Mouse (Mus musculus): Measurements from ENCODE around the gene Gm49388. TPM values are rescaled to one million over a fixed set of nuclear protein-coding genes. Genes with fewer than 3 reads are reported as not detected.
A peak's percentile ranks its signal among the peaks of the same experiment; 100 is the strongest.

Gene Gm49388
- polyA plus RNA-seq, 1 experiment from 2014 or later: not detected

DNA sequence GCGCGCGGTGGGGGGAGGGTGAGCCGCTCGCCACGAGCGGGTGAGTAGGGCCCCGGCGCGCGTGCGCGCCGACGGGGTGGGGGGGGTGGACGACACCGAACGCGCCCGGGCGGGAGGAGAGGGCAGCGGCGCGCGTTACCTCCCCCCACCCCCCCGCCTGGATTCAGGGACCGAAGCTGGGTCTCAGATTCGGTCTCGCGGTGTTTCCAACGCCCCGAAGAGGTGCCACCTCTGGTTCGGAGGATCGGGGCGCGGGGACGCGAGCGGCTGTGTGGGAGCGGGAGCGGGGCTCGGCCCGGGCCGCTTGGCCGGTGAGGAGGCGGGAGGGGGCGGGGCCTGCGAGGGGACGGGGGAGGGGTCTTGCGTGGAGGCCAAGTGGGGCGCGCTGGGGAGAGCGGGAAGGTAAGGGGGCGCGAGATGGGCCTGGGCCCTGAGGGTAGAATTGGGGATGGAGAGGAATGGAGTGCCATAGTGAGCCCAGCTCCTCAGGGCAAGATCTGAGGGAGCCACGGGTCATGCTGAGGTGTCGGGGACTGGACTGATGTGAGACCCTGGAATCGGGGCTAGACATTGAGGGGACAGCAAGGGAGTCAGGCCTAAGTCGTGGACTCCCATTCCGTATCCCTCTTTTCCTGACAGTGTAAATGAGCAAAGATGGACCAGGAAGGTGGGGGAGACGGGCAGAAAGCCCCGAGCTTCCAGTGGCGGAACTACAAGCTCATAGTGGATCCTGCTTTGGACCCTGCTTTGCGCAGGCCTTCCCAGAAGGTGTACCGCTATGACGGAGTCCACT lies 7.7 kb upstream of the Gm49388 start:
- Histone ChIP-seq H3K36me3 (ENCODE audit: control insufficient read depth, insufficient read depth, low read length) (peaks cover 36% of the 10 kb centered on the region), H3K9me3 (ENCODE audit: control insufficient read depth, low read depth, low read length) (no peaks in the 10 kb centered on the region), H3K4me1 (ENCODE audit: control insufficient read depth, insufficient read depth, low read length) (peaks cover 7% of the 10 kb centered on the region), H3K4me3 (ENCODE audit: low read depth, low read length) (peak overlapping the region; percentile 85), H3K27me3 (ENCODE audit: control insufficient read depth, insufficient read depth, low read length) (no peaks in the 10 kb centered on the region), H3K27ac (ENCODE audit: low read length) (peak overlapping the region; percentile 99), H3K4me2 (replicated peaks; ENCODE audit: low read depth, low read length) (peak overlapping the region; percentile 91), H3K9ac (replicated peaks; ENCODE audit: low read depth, low read length) (peak overlapping the region; percentile 93)
- ATAC-seq (ENCODE audit: insufficient number of reproducible peaks, insufficient read depth, low FRiP score, low read depth): peak; percentile 35
- 2% methylated on average over 54 of the region's 66 CpGs for WGBS

DNA sequence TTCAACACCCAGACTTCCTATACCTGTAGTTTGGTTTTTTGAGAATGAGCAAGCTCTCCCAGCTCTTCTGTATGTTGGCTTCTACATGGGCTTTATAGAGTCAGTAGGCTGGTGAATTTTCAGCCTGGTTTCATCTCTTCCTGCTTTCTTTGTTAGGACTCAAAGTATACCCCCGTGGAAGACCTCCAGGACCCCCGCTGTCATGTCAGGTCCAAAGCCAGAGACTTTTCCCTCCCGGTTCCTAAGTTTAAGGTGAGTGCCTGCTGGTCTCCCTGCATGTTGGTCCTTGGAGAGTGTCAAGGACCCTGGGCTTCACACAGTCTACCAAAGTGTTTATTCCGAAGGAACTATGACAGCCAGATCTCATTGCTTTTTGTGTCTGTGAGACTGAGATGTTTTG lies 7.1 kb upstream of the Gm49388 start:
- Histone ChIP-seq H3K9me3 (ENCODE audit: control insufficient read depth, low read depth, low read length) (no peaks in the 10 kb centered on the region), H3K27me3 (ENCODE audit: control insufficient read depth, insufficient read depth, low read length) (no peaks in the 10 kb centered on the region), H3K4me2 (replicated peaks; ENCODE audit: low read depth, low read length) (peak overlapping the region; percentile 91), H3K27ac (ENCODE audit: low read length) (peak overlapping the region; percentile 99; the same call in 1 of the 2 replicates), H3K4me3 (ENCODE audit: low read depth, low read length) (peak overlapping the region; percentile 85), H3K9ac (replicated peaks; ENCODE audit: low read depth, low read length) (peak overlapping the region; percentile 93), H3K4me1 (ENCODE audit: control insufficient read depth, insufficient read depth, low read length) (peaks cover 7% of the 10 kb centered on the region), H3K36me3 (ENCODE audit: control insufficient read depth, insufficient read depth, low read length) (peaks cover 37% of the 10 kb centered on the region)
- WGBS: 76% methylated on average over 4 of the region's 4 CpGs
- ATAC-seq (ENCODE audit: insufficient number of reproducible peaks, insufficient read depth, low FRiP score, low read depth): no peak

DNA sequence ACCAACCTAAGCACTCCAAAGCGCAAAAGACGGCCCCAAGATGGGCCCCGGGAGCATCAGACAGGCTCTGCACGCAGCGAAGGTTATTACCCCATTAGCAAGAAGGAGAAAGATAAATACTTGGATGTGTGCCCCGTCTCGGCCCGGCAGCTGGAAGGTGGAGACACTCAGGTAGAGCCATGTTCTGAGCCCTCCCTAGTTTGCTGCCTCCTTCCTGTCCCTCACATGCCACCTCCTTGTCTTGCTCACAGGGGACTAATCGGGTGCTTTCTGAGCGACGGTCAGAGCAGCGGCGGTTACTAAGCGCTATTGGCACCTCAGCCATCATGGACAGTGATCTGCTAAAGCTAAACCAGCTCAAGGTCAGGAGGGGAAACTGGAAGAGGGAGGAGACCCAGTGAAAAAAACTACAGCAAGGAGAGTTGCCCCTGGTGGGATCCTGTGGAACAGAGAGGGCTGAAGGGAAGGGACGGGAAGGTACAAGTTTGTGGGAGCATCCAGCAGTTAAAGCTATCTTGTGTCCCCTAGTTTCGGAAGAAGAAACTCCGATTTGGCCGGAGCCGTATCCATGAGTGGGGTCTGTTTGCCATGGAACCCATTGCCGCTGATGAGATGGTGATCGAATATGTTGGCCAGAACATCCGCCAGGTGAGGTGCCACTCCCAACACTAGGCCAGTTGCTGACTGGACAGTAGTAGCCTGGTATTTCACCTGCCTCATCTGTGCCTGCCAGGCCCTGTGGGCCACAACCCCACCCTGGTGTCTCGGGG lies 11.9 kb downstream of the Gm49388 start:
- Histone ChIP-seq H3K4me2 (replicated peaks; ENCODE audit: low read depth, low read length) (no peak overlapping the region), H3K9me3 (ENCODE audit: control insufficient read depth, low read depth, low read length) (no peaks in the 10 kb centered on the region), H3K4me1 (ENCODE audit: control insufficient read depth, insufficient read depth, low read length) (no peaks in the 10 kb centered on the region; the same call in 1 of the 2 replicates), H3K4me3 (ENCODE audit: low read depth, low read length) (no peak overlapping the region), H3K27me3 (ENCODE audit: control insufficient read depth, insufficient read depth, low read length) (no peaks in the 10 kb centered on the region), H3K27ac (ENCODE audit: low read length) (no peak overlapping the region), H3K9ac (replicated peaks; ENCODE audit: low read depth, low read length) (no peak overlapping the region), H3K36me3 (ENCODE audit: control insufficient read depth, insufficient read depth, low read length) (peaks cover 64% of the 10 kb centered on the region)
- no peak for ATAC-seq (ENCODE audit: insufficient number of reproducible peaks, insufficient read depth, low FRiP score, low read depth)
- 90% methylated on average over 23 of the region's 23 CpGs for WGBS

- H3K4me1 ChIP-seq (ENCODE audit: control insufficient read depth, insufficient read depth, low read length): no peaks in the 10 kb centered on the region; the same call in 1 of the 2 replicates
- H3K27me3 ChIP-seq (ENCODE audit: control insufficient read depth, insufficient read depth, low read length): no peaks in the 10 kb centered on the region
- H3K9ac ChIP-seq (replicated peaks; ENCODE audit: low read depth, low read length): no peak overlapping the region
- H3K4me2 ChIP-seq (replicated peaks; ENCODE audit: low read depth, low read length): no peak overlapping the region
- H3K9me3 ChIP-seq (ENCODE audit: control insufficient read depth, low read depth, low read length): no peaks in the 10 kb centered on the region
- H3K27ac ChIP-seq (ENCODE audit: low read length): no peak overlapping the region
- no peak overlapping the region for H3K4me3 ChIP-seq (ENCODE audit: low read depth, low read length)
- H3K36me3 ChIP-seq (ENCODE audit: control insufficient read depth, insufficient read depth, low read length): peaks cover 60% of the 10 kb centered on the region
- no peak for ATAC-seq (ENCODE audit: insufficient number of reproducible peaks, insufficient read depth, low FRiP score, low read depth)
- 92% methylated on average over 4 of the region's 4 CpGs for WGBS
Measured at GRCm38 (mm10) chr7:127798591-127798990, 13.2 kb downstream of the Gm49388 start.

DNA sequence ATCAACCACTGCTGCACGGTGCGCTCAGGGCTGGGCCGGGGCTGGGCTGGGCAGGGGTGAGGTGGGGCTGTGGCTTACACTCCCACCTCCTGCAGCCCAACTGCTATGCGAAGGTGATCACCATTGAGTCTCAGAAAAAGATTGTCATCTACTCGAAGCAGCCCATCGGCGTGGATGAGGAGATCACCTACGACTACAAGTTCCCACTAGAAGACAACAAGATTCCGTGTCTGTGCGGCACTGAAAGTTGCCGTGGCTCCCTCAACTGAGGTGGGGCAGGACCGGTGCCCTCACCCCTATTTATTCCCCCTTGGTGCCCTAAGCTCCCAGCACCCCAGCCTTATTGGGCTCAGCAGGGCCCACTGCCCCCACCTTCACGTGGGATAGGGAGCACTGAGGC lies 13.8 kb downstream of the Gm49388 start:
- Histone ChIP-seq H3K4me1 (ENCODE audit: control insufficient read depth, insufficient read depth, low read length) (no peaks in the 10 kb centered on the region; the same call in 1 of the 2 replicates), H3K4me3 (ENCODE audit: low read depth, low read length) (no peak overlapping the region), H3K9ac (replicated peaks; ENCODE audit: low read depth, low read length) (no peak overlapping the region), H3K4me2 (replicated peaks; ENCODE audit: low read depth, low read length) (no peak overlapping the region), H3K27me3 (ENCODE audit: control insufficient read depth, insufficient read depth, low read length) (no peaks in the 10 kb centered on the region), H3K27ac (ENCODE audit: low read length) (no peak overlapping the region), H3K9me3 (ENCODE audit: control insufficient read depth, low read depth, low read length) (no peaks in the 10 kb centered on the region), H3K36me3 (ENCODE audit: control insufficient read depth, insufficient read depth, low read length) (peaks cover 57% of the 10 kb centered on the region)
- WGBS: 91% methylated on average over 13 of the region's 13 CpGs
- ATAC-seq (ENCODE audit: insufficient number of reproducible peaks, insufficient read depth, low FRiP score, low read depth): no peak

DNA sequence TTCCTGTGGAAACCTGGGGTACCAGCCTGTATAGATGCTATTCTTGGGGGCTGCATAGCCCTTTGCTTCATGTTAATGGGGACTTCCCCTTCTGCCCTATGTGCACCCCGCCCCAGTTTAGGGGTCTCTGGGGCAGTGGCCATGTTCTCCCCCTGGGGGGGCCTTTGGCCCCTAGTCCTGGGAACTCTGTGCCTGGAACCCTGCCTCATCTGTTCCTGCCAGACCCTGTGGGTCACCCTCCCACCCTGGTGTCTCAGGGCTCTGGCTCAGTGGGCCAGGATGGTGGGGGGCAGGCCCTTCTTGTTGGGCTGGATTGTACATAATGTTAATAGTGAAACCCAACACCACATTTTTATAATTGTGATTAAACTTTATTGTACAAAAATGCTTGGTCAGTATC lies 14.3 kb downstream of the Gm49388 start:
- Histone ChIP-seq H3K4me3 (ENCODE audit: low read depth, low read length) (no peak overlapping the region), H3K9ac (replicated peaks; ENCODE audit: low read depth, low read length) (no peak overlapping the region), H3K4me1 (ENCODE audit: control insufficient read depth, insufficient read depth, low read length) (no peaks in the 10 kb centered on the region; the same call in 1 of the 2 replicates), H3K9me3 (ENCODE audit: control insufficient read depth, low read depth, low read length) (no peaks in the 10 kb centered on the region), H3K36me3 (ENCODE audit: control insufficient read depth, insufficient read depth, low read length) (peaks cover 55% of the 10 kb centered on the region), H3K27me3 (ENCODE audit: control insufficient read depth, insufficient read depth, low read length) (no peaks in the 10 kb centered on the region), H3K27ac (ENCODE audit: low read length) (no peak overlapping the region), H3K4me2 (replicated peaks; ENCODE audit: low read depth, low read length) (no peak overlapping the region)
- 88% methylated on average over 1 of the region's 1 CpGs for WGBS
- no peak for ATAC-seq (ENCODE audit: insufficient number of reproducible peaks, insufficient read depth, low FRiP score, low read depth)

DNA sequence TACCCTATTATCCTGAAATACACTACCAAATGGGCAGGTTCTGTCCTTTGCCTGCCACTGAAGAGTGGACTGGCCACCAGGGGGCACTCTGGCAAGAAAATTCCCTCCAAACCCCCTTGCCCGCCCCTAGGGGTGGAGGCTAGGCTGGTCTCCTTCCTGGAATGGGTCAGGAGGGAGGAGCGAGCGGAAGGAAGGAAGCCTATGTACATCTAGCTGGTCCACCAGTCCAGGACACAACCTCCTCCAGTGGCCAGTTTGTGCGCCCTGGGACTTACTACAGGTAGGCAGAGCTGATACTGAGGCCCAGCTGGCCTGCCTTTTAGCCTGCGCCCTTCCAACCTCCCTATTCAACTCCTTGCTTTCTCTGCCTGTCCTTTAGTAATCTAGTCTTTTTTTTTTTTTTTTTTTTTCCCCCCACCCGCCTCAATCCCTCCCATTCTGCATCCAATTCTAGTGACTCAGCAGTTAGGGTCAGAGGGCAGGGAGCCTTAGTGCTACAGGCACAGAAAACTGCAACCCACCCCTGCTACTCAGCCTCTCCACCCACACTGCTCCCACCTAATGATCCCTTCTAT lies 15.1 kb downstream of the Gm49388 start, which contains the start of gene Hsd3b7:
Gene Hsd3b7 (plus strand): TSS at position 170 of the 575 bp plus-strand sequence.
- peak; percentile 87 for ATAC-seq (ENCODE audit: insufficient number of reproducible peaks, insufficient read depth, low FRiP score, low read depth)
- H3K36me3 ChIP-seq (ENCODE audit: control insufficient read depth, insufficient read depth, low read length): peaks cover 48% of the 10 kb centered on the region
- H3K9ac ChIP-seq (replicated peaks; ENCODE audit: low read depth, low read length): no peak within 1 kb of the TSS
- no peaks in the 10 kb centered on the region; the same call in 1 of the 2 replicates for H3K4me1 ChIP-seq (ENCODE audit: control insufficient read depth, insufficient read depth, low read length)
- H3K27me3 ChIP-seq (ENCODE audit: control insufficient read depth, insufficient read depth, low read length): no peaks in the 10 kb centered on the region
- 23% methylated on average over 6 of the region's 6 CpGs for WGBS
- peak within 1 kb of the TSS; percentile 19 for H3K4me3 ChIP-seq (ENCODE audit: low read depth, low read length)
- H3K27ac ChIP-seq (ENCODE audit: low read length): no peak within 1 kb of the TSS
- H3K4me2 ChIP-seq (replicated peaks; ENCODE audit: low read depth, low read length): peak within 1 kb of the TSS; percentile 40
- H3K9me3 ChIP-seq (ENCODE audit: control insufficient read depth, low read depth, low read length): no peaks in the 10 kb centered on the region

- WGBS: 88% methylated on average over 8 of the region's 8 CpGs
- no peaks in the 10 kb centered on the region; the same call in 1 of the 2 replicates for H3K4me1 ChIP-seq (ENCODE audit: control insufficient read depth, insufficient read depth, low read length)
- no peak overlapping the region for H3K27ac ChIP-seq (ENCODE audit: low read length)
- H3K9ac ChIP-seq (replicated peaks; ENCODE audit: low read depth, low read length): no peak overlapping the region
- no peaks in the 10 kb centered on the region for H3K27me3 ChIP-seq (ENCODE audit: control insufficient read depth, insufficient read depth, low read length)
- peaks cover 42% of the 10 kb centered on the region for H3K36me3 ChIP-seq (ENCODE audit: control insufficient read depth, insufficient read depth, low read length)
- no peaks in the 10 kb centered on the region for H3K9me3 ChIP-seq (ENCODE audit: control insufficient read depth, low read depth, low read length)
- peak overlapping the region; percentile 40 for H3K4me2 ChIP-seq (replicated peaks; ENCODE audit: low read depth, low read length)
- ATAC-seq (ENCODE audit: insufficient number of reproducible peaks, insufficient read depth, low FRiP score, low read depth): no peak
- peak overlapping the region; percentile 19; the same call in 1 of the 2 replicates for H3K4me3 ChIP-seq (ENCODE audit: low read depth, low read length)
Measured at GRCm38 (mm10) chr7:127801010-127801621, 15.7 kb downstream of the Gm49388 start.
